Comparison of ENCODE assay signal across 20 mouse cellular contexts in the genomic region with DNA sequence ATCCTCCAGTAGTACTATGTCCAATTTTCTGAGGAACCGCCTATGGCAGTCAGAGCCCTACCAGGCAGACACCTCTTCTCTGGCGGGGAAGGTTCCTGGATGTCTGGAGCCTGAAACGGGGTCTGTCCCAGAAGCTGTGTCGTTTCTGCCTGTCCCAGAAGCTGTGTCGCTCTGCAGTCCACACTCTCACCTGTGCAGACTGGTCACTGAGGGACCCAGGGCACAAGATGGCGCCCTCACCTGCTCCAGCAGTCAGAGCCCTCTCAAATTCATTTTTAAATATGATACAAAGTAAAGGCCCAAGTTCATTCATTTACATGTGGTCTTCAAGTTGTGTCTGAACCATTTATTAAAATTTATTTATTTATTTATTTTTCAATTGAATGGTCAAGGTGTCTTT.
DNase-seq lines count a peak whose midpoint lies in the region; ATAC-seq and TF ChIP-seq lines count a peak whose summit lies in the region.
"Had no signal": no experiment of that assay in that cellular context is flagged by ENCODE, and none has a peak within 500 bp of the region (broad histone marks: within the 10 kb centered on the region; RNA-seq: fewer than 3 reads in every experiment).

No protein-coding gene starts in this region.

- H3K4me3 ChIP-seq in liver, adult 2 months (ENCODE audit: insufficient read depth, low read depth, low read length) = no peak overlapping the region
- H3K4me3 ChIP-seq in liver, embryonic 12.5 days = no peak overlapping the region
- H3K4me3 ChIP-seq: forebrain, embryonic 10.5 days; heart, embryonic 12.5 days; hindbrain, embryonic 13.5 days; liver, embryonic 13.5 days; midbrain, embryonic 15.5 days had no signal

- no peak overlapping the region for H3K4me2 ChIP-seq in liver, embryonic 12.5 days
- H3K4me2 ChIP-seq: heart, embryonic 12.5 days; hindbrain, embryonic 13.5 days; liver, embryonic 13.5 days; midbrain, embryonic 15.5 days had no signal

- no peaks in the 10 kb centered on the region for H3K9me3 ChIP-seq in liver, embryonic 12.5 days (replicated peaks)
- H3K9me3 ChIP-seq: hindbrain, embryonic 13.5 days; liver, embryonic 13.5 days; midbrain, embryonic 15.5 days had no signal

- H3K79me2 ChIP-seq in liver, adult 2 months (ENCODE audit: control insufficient read depth, insufficient read depth, low read length) = no peaks in the 10 kb centered on the region

- no peaks in the 10 kb centered on the region for H3K27me3 ChIP-seq in liver, adult 2 months (ENCODE audit: control insufficient read depth, insufficient read depth, low read length)
- no peaks in the 10 kb centered on the region for H3K27me3 ChIP-seq in liver, embryonic 12.5 days (replicated peaks)
- no peaks in the 10 kb centered on the region for H3K27me3 ChIP-seq in splenic B cell, adult 2 months (ENCODE audit: control insufficient read depth, insufficient read depth, low read length, poor library complexity, severe bottlenecking)
- H3K27me3 ChIP-seq: heart, embryonic 12.5 days; hindbrain, embryonic 13.5 days; liver, embryonic 13.5 days; midbrain, embryonic 15.5 days had no signal

- no peaks in the 10 kb centered on the region for H3K4me1 ChIP-seq in liver, adult 2 months (ENCODE audit: control insufficient read depth, insufficient read depth, low read length)
- no peaks in the 10 kb centered on the region for H3K4me1 ChIP-seq in liver, embryonic 12.5 days
- H3K4me1 ChIP-seq: forebrain, embryonic 10.5 days; heart, embryonic 12.5 days; hindbrain, embryonic 13.5 days; liver, embryonic 13.5 days; midbrain, embryonic 15.5 days had no signal

- no peak for TF ChIP-seq POLR2A in liver, adult 2 months (IDR thresholded peaks at IDR 0.05; ENCODE audit: extremely low read depth, insufficient read depth, low read length)

- H3K9ac ChIP-seq in liver, adult 2 months (ENCODE audit: low read depth, low read length) = no peak overlapping the region
- no peak overlapping the region for H3K9ac ChIP-seq in liver, embryonic 12.5 days
- H3K9ac ChIP-seq: heart, embryonic 12.5 days; hindbrain, embryonic 13.5 days; liver, embryonic 13.5 days; midbrain, embryonic 15.5 days had no signal

- H3K27ac ChIP-seq in liver, adult 2 months (replicated peaks; ENCODE audit: insufficient read depth, low read depth, low read length) = no peak overlapping the region
- no peak overlapping the region for H3K27ac ChIP-seq in liver, embryonic 12.5 days
- H3K27ac ChIP-seq: forebrain, embryonic 10.5 days; hindbrain, embryonic 13.5 days; liver, embryonic 13.5 days; midbrain, embryonic 15.5 days had no signal

- peak; percentile 73 for TF ChIP-seq CTCF in liver, adult 2 months (IDR thresholded peaks at IDR 0.05; ENCODE audit: low read depth, low read length)

- H3K36me3 ChIP-seq in liver, adult 2 months (ENCODE audit: control insufficient read depth, insufficient read depth, low read length) = no peaks in the 10 kb centered on the region
- H3K36me3 ChIP-seq in liver, embryonic 12.5 days = no peaks in the 10 kb centered on the region
- H3K36me3 ChIP-seq in splenic B cell, adult 2 months (ENCODE audit: control insufficient read depth, insufficient read depth, low read length, poor library complexity, severe bottlenecking) = no peaks in the 10 kb centered on the region
- H3K36me3 ChIP-seq: forebrain, embryonic 10.5 days; heart, embryonic 12.5 days; hindbrain, embryonic 13.5 days; liver, embryonic 13.5 days; midbrain, embryonic 15.5 days had no signal

- WGBS in liver, adult 2 months = 74% methylated on average over 6 of the region's 6 CpGs
- 58% methylated on average over 6 of the region's 6 CpGs for WGBS in liver, embryonic 12.5 days (ENCODE audit: insufficient replicate concordance)

- no peak for ATAC-seq in CD4-positive, CD25-positive, alpha-beta regulatory T cell, adult 4 months
- no peak for ATAC-seq in liver, embryonic 12.5 days
- ATAC-seq: midbrain, embryonic 15.5 days had no signal

- DNase-seq in CD4-positive, CD25-positive, alpha-beta regulatory T cell, adult 2 months (ENCODE audit: low read depth, low spot score) = peak; percentile 17
- DNase-seq in liver, adult 2 months (ENCODE audit: extremely low read depth, low read depth, low spot score) = peak; percentile 6
- DNase-seq in ES-CJ7 (ENCODE audit: low read depth, low spot score) = peak; percentile 17
- peak; percentile 9 for DNase-seq in splenic B cell, adult 2 months (ENCODE audit: low read depth, low spot score)
- DNase-seq in left cerebral cortex, adult 11 months (ENCODE audit: low spot score) = no peak
- DNase-seq in thymus, postnatal 14 days = no peak
- DNase-seq: adrenal gland, postnatal 14 days; cerebellum, adult 2 months; cerebellum, postnatal 36 days; kidney, postnatal 10 days; left cerebral cortex, postnatal 4 days; liver, embryonic 13.5 days; lung, postnatal 10 days; right cerebral cortex, postnatal 25 days had no signal

Comparison
In these comparisons a context has a peak if more than half of its experiments do, and no peak if none do; other contexts are left out.
1. DNase-seq: peak in CD4-positive, CD25-positive, alpha-beta regulatory T cell, adult 2 months (single experiment), liver, adult 2 months (single experiment), ES-CJ7 (single experiment) and splenic B cell, adult 2 months (single experiment); none in left cerebral cortex, adult 11 months (single experiment) and thymus, postnatal 14 days (single experiment).